Mouse (Mus musculus) spleen, adult 2 months (tissue): ENCODE measurements around the gene C1rl.

Experiments
- CTCF ChIP-seq: fragments of 200-500 bp; IDR thresholded peaks from 2 replicates; pipeline ENCODE4 v1.5.1; 2011; ENCODE audit warnings: mild to moderate bottlenecking, inconsistent platforms; ENCODE audit not compliant: insufficient read depth, insufficient read length, insufficient replicate concordance; ENCODE audit errors: extremely low read depth
- POLR2A ChIP-seq: fragments of 200-500 bp; IDR thresholded peaks from 2 replicates; pipeline ENCODE4 v1.6.1; 2011; ENCODE audit warnings: low read depth, low read length, inconsistent platforms

GRCm38 (mm10) chr6:124531077-124531476 lies 38.2 kb downstream of the C1rl start:
- TF ChIP-seq CTCF = no peak
- TF ChIP-seq POLR2A = no peak
